Mouse (Mus musculus) heart, postnatal 0 days (tissue): ENCODE measurements around the gene Gm28308.

ENCODE experiments used
- CTCF ChIP-seq: IDR thresholded peaks from 2 replicates; pipeline ENCODE4 v1.5.1; 2016; ENCODE audit warnings: antibody characterized with exemption, control low read depth, low read depth
- EP300 ChIP-seq: IDR thresholded peaks from 2 replicates; pipeline ENCODE4 v1.6.1; 2016; ENCODE audit warnings: antibody characterized with exemption, low read depth

DNA sequence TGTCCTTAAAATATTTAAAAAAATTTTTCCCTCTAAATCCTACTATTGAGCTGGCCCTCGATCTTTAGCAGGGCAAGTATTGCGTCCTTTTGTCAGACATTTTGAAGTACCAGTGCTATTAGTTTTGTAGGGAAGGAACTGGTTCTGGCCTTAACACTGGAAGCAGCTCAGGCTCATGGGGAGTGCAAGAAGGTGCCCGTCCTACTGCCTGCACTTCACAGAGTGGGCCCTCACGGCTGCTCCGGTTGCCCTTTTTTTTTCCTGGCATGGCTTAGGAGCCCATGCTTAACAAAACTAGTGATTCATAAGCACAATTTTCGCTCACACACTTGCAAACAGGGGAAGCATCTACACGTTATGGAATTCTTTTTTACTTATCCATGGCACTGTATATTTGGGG, 25.8 kb upstream of the Gm28308 start:
- TF ChIP-seq EP300, result no peak
- no peak for TF ChIP-seq CTCF
